Mouse (Mus musculus): ENCODE data around the gene Ints5.

The Ints5 gene

DNA sequence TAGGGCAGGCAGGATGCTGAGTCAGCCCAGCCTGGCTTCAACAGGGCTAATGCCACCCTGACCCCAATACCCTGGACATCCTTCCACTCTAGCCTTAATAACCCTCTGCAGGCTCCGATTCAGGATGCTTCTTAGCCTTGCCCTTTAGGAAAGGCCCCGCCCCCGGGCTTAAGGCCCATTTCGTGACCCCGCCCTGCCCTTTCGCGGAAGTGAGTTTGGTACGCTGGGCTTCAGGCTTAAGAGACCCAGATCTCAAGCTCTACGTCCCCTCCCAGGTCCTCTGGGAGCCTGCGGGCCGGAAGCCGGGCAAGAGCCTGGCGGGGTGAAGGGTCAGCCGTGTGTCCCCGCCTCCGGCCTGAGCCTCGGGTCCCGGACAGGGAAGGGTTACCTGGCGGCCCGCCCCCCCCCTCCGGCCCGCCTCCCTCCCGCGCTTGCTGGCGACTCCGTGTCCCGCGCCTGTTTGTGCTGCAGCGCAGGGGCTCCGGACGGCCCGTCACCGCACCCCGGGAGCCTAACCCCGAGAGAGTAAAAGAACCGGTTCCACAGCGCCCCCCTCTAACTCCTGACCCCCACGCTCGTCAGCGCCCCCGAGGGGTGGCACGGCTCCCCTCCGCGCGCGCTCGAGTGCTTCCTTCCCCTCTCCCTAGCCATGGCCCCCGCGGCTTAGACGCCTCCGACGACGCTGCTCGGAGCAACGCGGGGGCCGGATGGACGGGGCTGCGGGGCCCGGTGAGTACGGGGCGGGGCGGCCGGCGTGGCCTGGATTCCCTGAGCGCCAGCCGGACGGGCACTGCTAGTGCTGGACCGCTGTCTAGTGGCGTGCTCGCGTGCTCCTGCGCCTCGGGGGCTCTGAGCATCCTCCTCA, 36.7 kb downstream of the Ints5 start, which contains the start of the genes Rom1 and Eml3:
Rom1 (minus strand) TSS at position 133 of the 865 bp plus-strand sequence.
Eml3 (plus strand) TSS at position 329 of the 865 bp plus-strand sequence.
- DNase-seq (ENCODE audit: low spot score): peak; percentile 86

DNA sequence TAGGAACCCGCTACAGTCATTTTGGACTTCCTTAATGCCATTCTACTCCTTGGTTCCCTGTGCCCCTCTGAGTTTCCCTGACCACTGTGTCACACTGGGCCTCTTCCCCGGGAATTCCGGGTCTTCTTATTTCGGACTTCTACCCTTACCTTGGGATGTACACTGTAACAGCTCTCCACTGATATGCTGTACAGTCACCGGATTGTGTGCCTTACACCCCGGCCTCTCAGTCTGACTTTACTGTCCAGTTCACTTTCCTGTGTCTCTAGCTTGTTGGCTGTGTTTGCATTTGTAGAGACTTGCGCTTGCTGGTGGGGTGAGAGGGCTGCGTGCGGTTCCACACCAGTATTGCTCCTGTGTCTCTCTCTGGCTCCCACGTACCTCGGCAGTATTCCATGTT, 37.3 kb downstream of the Ints5 start:
- no peak for DNase-seq (ENCODE audit: low spot score)

DNA sequence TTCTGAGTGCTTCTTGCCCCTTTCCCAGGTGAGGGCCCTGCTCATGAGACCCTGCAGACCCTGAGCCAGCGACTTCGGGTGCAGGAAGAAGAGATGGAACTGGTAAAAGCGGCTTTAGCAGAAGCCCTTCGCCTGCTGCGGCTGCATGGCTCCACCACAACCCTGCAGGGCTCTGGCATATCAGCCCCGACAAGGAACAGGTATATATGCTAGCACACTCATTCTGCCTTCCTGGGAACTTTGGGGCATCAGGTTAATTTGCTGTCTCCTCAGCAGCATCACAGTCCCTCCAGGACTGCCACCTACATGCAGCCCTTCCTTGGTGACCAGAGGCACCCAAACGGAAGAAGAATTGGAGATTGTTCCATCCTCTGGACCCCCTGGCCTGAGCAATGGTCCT, 38.0 kb downstream of the Ints5 start:
- no peak for DNase-seq (ENCODE audit: low spot score)

DNA sequence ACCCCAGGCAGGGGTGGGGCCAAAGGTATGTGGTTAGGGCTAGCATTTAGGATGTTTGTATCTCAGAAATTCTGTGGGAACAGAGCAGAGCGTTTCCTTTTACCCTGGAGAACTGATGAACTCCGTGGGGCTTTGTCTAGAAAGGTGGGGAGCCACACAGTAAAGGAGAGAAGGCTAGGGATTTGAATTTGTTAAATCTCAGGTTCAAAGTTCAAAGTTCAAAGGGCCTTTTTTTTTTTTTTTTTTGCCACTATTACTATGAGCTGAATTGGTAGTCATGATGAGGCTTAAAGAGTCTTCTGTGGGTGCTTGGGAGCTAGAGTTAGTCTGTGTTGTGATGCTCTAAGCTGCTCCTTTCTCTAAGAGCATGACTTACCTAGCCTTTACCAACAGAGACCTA, 43.9 kb downstream of the Ints5 start:
- no peak for DNase-seq (ENCODE audit: low spot score)

DNA sequence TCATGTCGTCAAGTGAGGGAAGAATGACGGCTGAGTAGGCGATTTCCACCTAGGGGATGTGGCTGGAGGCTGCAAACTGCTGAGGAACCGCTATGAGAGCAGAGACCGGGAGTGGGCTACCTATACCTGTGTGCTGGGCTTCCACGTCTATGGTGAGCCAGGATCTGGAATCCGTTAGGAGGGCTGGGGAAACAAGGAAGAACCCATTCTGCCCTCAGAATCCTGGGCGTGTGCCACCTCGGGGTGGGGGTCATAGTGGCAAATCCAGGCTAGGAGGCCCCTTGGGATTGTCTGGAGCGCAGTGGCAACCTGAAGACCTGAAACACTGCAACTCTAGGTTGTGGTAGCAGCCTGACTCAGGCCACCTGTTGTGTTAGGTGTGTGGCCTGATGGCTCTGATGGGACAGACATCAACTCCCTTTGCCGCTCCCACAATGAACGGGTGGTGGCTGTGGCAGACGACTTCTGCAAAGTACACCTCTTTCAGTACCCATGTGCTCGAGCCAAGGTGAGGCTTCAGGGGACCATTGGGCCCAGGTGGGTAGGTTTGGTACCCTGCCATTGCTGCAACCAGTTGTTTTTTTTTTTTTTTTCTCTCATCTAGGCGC, 47.8 kb downstream of the Ints5 start:
- no peak for DNase-seq (ENCODE audit: low spot score)

DNA sequence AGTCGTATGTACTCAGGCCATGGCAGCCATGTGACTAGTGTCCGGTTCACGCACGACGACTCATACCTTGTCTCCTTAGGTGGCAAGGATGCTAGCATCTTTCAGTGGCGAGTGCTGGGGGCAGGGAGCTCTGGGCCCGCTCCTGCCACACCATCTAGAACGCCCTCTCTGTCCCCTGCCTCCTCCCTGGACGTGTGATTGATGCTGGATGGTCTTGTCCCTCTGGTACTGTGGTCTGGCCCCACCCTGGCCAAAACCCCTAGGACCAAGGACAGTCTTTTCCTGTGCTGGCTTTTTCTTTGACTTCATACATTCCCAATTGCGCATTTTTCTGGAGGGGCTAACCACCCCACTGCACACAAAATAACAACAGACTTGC, 48.3 kb downstream of the Ints5 start:
- no peak for DNase-seq (ENCODE audit: low spot score)

DNA sequence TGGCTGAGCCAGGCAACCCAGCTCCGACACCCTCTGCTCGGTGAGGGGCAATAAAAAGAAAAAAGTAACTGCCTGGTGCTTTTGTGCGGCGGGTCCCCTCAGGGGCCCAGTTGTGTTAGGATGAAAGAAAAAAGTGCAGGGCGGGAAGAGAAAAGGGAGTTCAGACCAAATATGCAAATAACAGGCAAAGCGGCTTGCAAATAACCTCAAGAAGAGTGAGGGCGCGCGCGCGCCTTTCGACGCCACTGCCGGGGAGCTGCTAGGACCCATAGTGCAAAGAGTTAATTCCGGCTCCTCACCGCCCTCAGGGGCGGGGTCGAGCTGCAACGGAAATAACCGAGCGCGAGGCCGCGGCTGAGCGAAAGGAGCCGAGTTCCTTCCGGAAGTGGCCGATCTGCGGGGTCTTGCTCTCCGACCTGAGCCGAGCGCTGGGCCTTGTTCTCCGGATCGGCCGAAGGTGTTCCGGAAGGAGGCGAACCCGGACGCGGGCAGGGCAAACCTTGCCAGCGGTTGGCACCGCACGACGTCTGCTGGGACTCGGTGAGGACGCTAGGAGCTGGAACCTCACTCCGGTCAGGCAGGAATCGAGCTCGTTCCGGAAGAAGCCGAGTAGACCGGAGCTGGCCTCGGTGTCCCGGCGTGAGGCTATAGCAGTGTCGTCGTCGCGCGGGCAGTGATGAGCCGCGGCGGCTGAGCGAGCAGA, 48.9 kb downstream of the Ints5 start, which contains the start of gene Mta2:
Mta2 (plus strand) TSS at position 361 of the 703 bp plus-strand sequence.
- DNase-seq (ENCODE audit: low spot score): peak; percentile 96

DNA sequence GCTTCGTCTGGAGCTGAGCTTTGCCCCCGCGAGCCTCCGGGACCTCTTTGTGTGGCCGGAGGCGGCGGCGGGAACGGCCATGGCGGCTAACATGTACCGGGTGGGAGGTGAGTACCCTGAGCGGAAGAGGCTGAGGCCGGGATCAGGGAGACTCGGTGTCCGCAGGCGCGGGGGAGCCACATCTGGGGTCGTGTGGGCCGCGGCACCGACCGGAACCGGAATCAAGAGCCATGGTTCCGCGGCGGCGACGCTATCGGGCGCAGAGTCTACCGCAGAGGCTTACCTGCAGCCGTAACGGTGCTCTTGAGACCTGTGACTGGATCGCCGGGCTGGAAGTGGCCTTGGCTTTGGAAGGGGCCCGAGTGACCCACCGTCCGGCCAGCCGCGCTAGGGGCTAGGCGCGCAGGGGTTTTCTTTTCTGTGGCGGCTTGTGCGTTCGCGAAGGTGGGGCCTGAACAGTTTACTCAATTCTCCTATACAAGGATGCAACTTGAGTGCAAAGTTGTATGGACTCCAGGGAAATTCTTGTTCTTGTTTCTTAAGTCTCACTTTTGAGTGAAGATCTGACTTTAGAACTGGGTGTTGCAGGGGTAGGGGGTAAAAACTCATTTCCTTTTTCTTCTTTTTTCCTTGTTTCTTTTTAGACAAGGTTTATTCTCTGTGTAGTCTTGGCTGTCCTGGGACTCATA, 49.6 kb downstream of the Ints5 start:
- DNase-seq (ENCODE audit: low spot score): no peak

DNA sequence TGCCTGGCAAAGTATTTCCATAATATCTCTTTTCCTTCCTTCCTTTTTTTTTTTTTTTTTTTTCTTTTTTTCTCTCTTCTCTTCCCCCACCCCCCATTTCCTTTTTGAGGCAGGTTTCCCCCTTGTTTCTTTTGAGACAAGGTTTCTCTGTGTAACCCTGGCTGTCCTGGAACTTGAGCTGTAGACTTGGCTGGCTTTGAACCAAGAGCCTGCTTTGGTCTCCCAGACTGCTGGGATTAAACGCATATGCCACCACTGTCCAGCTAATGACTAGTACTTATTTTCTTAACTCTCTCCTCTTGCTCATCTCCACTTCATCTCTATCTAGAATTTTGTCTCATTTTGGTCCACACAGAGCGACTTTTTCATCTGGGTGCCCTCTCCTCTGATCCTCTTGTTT, 50.2 kb downstream of the Ints5 start:
- DNase-seq (ENCODE audit: low spot score): no peak

DNA sequence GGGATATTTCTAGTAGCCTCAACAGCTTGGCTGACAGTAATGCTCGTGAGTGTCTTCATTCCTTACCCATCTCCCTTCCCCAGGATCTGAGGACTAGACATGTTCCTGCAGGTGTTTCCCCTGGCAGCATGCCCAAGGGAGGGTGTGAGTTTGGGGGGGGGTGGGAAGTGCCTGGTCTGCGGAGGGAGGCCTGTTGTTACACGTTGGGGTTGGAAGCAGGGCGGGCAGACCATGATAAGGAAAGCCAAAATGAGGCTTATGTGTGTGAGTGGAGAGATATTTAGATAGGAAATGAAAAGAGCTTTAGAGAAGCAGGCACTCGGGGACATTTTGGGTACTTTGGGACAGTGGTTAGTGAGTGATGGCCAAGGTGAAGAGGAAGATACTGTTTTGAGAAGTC, 51.3 kb downstream of the Ints5 start:
- DNase-seq (ENCODE audit: low spot score): no peak

DNA sequence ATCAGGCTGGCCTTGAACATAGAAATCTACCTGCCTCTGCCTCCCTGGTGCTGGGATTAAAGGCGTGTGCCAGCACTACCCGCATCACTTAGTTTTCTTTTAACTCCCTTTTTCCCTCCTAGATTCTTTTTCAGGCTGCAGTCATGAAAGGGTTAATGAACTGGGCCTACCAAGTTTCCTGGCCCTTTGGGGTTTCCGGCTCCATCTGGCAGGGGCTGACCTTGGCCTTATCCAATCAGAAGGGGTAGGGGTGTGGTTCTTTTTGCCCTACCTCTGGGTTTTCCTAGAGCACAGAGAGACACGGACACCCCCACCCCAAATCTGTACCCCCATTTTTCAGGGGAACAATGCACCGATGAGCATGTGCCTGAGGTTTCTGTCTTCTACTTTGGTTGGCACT, 51.9 kb downstream of the Ints5 start:
- DNase-seq (ENCODE audit: low spot score): peak; percentile 57

DNA sequence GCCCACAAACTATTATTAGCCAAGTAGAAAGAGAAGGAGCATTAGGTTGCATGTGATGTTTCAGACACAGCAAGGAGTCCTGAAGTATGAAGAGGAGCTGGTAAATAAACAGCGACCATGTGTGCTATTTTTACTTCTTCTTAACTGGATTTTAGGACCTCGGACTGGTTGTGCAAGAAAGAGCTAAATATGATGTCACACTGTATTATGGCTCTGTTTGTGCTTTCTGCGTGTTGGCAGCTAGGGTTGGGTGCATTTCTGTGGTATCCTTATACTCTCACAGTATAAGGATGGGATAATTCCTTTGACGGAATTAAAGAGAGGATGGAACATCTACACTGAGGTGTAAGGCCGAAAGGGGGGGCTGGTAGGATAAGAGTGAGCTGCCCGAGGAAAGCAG, 52.4 kb downstream of the Ints5 start:
- no peak for DNase-seq (ENCODE audit: low spot score)

DNA sequence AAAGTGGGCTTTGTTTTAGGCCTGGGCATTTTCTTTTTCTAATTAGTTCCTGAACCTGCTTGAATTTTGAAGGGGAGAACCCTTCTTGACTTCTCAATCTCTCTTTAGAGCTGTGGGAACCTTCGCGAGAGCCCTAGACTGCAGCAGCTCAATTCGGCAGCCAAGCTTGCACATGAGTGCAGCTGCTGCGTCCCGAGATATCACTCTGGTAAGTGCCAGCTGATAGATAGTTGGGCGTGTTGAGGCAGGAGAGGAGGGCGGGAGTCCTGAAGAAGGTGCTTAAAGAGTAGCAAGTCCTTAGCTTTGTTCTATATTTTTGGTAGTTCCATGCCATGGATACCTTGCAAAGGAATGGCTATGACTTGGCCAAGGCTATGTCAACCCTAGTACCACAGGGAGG, 54.1 kb downstream of the Ints5 start:
- DNase-seq (ENCODE audit: low spot score): no peak
